Mouse (Mus musculus): Measurements from ENCODE around the gene Tmprss4.
A peak's percentile ranks its signal among the peaks of the same experiment; 100 is the strongest.

Tmprss4 gene

DNA sequence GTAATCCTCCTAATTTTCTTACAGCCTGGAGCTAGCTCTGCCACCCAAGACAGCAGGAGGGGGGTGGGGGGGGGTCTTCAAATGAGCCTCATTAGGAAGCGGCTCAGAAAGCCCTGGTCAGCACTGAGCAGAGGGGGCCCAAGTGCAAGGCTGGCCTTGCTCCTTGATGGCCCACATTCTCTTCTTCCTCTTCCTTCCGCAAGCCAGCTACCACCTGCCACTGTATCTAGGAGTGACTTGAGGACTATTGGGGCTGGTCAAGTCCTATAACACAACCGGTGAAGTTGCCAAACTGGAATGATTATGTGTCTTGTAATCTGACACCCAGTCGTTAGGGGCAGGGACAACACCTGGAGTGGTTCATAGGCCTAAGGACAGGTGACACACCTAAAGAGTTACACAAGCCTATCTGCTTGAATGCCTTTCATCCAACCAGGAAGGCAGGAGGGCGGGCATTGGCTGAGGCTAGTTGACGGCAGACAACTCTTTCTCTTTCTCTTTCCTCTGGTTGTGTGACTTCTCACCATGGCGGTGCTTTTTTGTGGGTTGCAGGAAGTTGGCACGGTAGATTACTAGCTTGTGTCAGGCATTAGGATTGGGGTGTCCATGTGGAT is at the start of gene Tmprss4:
Gene Tmprss4, minus strand, starts transcription at position 296 of the 614 bp plus-strand sequence.
- no peak for DNase-seq

DNA sequence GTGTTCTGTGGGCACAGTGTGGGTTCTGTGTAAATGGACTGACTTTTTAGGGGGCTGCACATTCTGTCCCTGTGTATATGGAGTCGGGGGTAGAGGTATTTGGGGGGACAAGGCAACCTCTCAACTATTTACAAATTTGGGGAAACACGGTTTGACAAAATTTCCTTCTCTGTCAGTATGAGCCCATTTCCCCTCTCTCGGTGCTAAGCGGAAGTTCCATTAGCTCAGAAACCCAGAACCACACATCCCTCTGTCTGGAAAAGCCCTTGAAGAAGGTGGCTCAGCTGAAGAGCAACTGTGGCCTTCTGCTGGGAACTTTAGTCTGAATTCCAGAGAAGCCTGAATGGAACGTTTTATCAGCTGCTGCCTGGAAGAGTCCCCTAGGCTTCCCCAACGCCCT is 48.5 kb upstream of the Tmprss4 start:
- DNase-seq, result no peak

DNA sequence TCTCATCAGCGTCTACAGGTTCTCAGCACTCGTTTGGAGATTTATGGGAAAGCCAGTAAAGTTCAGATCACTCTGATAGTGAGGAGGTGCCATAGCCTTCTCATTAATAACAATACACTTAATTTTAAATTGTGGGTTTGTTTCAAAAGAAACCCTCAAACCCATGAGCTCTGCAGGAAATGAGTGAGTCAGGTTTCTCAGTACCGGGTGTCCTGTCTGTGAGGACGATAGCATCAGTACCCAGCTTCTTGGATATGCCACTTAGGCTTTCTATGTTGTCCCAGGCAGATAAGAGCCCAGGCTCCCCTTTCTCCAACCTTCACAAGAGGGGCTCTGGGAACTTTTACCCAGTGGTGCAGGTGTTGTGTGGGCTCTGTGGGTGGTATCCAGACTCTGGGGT is 48.1 kb upstream of the Tmprss4 start:
- DNase-seq, result no peak

DNA sequence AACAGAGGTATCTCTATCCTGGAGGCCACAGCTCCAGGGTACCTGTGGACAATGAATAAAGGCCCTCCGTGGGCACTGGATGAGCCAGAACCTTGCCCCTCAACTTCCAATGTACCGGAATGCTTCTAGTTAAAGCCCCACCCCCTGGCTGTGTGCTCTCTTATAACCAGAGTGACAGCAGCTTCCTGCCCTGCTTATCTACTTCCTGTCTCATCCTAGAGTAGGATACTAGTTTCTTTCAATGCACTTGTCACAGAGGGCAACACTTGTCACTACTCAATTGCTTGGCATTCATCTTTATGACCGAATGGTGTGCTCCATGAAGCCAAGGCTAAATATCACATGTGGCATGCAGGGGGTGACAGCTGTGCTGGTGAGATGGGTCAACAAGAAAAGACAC is 47.4 kb upstream of the Tmprss4 start:
- no peak for DNase-seq

DNA sequence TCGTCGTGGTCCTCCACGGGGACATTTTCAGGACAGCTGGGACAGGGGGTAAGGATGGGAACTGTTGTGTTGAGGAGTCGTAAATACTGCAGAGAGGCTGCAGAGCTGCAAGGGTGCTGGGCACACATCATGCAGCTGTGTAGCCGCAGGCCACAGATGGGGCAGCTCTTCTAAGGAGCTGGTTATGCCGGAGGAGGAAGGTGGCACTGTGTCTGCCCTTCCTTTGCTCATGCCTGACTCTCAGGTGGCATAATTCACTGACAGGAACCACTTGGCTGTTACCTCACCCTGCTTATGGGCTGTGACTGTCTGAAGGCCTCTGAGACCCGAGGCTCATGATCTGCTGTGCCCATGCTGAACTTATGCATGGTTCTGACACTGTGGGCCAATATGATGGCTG is 46.4 kb upstream of the Tmprss4 start:
- DNase-seq, result no peak

DNA sequence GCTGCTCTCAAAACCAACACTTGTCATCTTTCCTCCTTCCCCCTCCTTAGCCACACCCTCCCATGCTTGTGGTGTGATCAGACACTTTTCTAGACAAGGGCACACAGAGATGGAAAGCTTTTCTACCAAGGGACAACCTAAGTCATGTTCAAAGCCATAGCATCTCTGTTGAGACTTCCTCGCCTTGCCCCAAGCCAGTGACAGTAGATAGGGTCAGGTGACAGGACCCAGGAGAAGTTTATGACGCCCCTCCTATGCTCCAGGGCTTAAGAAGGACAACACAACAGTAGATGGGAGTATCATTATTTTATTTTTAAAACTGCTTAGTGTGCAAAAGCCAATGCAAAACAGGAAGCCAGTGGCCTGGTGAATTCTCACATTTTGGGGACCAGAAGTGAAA is 43.6 kb upstream of the Tmprss4 start:
- DNase-seq, result peak; percentile 45

DNA sequence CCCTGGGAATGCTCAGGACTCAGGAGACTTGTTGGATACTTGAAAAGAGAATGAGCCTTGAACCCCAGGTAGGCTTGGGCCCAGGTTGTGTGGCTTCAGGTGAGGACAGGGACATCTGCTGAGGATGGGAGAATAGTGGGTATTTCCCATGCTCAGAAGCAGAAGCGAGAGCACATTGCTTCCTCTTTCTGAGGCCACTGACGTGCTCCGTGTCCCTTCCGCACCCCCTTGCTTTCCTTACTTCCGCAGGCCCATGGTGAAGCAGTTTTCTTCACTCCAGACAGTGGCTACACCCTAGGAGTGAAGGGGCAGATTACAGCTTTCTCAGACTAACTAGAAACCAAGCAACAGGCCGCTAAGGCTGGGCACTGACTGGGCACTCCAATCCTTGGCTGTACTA is 42.2 kb upstream of the Tmprss4 start:
- DNase-seq, result peak; percentile 75

DNA sequence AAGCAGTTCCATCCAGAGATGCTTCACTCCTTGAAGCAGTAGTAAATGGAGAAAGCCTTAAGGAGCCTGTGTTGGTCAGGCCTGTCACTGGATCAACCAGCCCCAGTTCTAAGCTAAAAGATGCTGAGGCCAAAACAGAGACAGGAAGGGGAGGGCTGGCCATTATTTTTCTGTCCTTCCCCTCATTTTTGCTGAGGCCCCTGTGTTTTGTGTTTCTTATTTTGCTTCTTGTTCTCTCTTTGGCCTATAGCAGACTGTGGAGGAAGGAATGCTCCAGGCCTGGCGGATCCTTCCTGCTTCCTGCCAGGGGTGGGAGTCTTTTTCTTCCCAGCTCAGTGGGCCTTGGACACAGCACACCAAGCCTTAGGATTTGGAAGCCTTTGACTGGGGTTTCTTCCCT is 41.5 kb upstream of the Tmprss4 start:
- no peak for DNase-seq

DNA sequence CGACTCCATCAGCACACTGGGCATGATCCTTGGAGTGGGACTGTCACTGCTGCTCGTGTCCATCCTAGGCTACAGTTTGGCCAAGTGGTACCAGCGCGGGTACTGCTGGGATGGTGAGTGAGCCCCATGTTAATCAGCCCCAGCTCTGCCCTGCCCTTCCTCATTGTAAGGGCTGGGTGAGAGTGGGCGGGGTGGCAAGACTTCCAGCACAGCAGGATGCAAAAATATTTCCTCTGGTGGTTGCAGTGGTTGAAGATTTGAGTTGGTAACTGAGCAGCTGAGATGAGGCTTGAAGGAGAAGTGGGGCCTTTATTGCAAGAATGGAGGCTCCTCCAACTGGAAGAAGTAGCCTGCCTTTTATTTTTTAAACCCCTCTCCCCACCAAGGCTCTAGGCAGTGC is 37.5 kb upstream of the Tmprss4 start:
- DNase-seq, result no peak

DNA sequence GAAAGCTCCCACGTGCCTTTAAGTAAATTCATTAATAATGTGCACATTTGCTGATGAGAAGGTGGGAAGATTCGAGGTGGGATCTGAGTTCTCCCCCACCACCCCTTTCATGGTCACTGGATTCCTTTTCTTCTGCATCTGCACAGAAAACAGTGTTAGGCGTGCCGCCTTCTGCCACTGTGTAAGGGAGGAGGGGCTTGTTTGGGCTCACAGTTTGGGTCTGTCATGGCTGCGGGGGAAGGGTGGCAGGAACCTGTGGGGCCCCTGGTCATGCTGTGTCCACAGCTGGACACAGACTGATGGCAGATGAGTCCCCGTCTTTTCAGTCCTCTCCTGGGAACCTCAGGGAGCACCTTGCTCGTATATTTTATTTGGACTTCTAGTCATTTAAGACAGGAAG is 32.9 kb upstream of the Tmprss4 start:
- no peak for DNase-seq

DNA sequence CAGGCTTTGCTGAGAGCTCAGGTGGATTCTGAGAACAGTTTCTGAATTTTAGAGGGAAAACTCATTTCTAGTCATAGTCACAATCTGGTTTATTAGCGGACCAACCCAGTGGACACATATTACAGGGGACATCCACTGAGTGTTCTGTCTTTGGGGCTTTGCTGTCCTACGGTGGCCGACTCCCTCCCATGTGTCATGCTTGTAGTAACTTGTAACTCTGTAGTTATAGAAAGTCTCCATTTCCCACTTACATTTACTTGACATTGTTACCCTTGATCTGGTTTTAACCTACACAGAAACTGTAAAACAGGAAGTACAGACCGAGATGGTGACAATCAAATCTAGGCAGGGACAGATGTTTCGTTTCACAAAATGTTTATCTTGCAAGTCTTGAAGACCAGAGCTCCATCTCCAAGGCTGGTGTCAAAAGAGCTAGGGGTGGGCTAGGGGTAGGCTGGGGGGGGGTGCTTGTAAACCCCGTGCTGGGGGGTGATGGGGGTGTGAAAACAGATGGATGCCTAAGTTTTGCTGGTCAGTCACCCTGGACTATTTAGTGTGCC is 31.9 kb upstream of the Tmprss4 start:
- no peak for DNase-seq

DNA sequence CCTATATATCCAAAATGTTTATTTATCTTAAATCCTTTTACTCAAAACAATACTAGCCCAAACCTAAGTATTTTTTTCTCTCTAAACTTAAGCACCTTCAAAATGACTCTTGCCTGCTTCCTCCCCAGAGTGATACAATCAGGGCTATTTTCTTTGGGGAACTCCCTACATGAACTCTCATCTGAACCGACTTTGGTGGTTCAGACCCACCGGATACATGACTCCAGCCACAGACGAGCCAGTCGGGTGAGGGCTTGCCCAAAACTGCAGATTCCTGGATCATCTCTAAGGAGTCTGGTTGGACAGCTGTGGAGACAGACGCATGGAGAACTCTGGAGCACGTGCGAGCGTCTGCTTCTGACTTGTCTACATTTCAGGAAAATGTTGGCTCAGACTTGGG is 25.5 kb upstream of the Tmprss4 start:
- no peak for DNase-seq

DNA sequence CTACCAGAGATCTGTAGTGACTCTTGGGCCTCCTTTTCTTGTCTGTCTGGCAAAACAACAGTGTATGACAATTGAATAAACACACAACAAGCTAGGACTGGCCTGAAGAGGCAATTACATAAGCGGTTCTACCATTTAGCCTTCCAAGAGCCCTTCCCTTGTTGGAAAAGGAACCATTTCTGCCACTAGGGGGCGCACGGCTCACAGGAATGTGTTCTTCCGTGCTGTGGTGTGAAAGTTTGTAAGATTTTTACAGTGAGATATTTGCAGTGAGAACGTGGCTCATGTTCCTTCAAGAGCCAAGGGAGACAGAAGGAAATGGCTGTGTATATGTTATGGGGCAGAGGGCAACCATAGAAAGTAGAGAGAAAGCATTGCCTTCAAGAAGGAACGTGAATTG is 17.7 kb upstream of the Tmprss4 start:
- DNase-seq, result peak; percentile 80

DNA sequence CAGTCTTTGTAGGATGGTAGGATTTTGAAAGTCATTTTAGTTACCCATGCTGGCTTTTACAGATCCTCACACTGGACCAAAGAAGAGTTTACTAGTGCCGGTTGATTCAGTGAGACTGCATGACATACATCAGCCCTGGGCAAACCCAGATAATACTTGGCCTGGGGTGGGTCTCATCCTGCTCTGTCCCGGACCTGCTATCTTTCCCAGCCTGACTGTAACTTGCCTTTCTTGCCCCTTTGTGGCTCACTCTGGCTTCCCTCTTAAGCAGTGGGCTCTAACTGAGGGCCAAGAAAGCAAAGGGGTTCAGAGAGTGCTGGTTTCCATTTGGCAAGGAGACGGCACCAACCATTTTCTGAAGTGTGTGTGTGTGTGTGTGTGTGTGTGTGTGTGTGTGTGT is 15.8 kb upstream of the Tmprss4 start:
- no peak for DNase-seq

DNA sequence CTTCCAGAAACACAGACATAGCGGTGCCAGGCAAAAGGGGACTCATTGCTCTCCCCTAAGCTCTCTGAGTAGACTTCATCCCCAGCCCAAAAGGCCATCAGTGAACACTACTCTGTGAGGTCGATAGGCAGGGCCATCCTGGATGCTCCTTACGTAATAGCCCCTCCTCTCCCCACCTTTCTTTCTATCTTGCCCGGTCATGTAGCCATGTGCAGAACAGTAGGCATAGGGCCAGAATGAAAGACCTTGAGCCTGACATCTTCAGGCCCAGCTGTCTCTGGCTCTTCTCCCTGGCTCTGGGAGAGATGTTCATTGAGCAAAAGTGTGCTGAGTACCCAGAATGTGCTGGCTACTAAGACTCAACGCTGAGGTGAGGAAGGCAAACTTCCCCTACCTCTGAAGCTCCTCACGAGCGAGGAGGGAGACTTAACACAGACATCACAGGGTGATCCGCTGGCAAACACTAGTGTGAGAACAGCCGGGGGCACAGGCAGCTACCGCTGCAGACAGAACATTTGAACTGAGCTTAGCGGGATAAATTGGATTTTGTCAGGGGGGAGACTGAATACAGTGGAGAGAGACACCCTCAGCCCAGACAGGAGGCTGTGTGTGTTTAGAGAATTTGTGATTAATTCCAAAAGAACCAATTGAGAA is 11.8 kb upstream of the Tmprss4 start:
- no peak for DNase-seq

DNA sequence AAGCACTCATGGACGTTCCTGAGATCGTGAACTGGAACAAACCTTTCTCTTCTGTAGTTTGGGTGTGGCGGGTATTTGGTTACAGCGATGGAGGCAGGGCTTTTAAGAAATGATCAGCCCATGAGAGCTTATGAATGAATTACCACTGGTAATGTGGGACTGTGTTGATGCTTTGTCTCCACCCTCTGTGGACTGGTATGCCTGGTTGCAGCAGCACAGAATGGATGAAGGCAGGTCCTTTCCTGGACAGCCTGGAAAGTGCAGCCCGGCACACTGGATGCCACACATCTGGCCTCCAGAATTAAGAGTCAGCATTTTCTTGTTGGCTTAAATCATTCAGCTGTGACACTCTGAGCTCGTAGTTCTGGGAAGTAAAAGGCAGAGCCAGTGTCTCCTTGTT is 8.1 kb upstream of the Tmprss4 start:
- DNase-seq, result no peak

DNA sequence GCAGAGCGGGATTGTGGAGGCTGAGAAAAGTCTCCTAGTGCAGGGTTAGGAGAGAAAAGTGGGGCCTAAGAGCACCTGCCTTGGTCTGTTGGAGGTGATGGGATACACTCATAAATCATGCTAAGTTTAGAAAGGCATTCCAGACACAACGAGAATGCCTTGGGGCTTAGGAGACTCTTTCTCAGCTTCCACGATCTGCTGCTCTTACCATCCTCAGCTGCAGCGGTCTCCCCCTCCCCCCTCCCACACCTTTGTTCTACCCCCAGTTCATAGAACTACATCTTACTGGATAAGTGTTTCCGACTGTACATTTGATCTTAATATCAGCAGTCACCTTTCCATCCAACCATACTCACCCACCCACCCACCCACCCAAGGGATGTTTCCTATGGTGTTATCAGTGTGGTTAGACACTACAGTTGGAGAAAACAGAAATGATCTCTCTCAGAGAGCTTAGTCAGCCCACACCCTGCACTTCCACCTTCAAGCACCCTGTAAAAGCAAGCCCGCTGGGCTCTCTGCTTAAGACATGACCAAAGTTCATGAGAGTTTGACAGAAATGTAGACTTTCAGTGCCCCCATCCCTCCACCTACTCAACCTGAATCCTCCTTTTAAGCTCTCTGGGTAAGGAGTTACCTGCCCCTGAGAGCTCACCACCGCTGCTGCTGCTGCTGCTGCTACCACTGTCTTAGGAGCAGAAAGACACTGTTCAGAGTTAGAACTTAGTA is 3.3 kb upstream of the Tmprss4 start:
- DNase-seq, result no peak

DNA sequence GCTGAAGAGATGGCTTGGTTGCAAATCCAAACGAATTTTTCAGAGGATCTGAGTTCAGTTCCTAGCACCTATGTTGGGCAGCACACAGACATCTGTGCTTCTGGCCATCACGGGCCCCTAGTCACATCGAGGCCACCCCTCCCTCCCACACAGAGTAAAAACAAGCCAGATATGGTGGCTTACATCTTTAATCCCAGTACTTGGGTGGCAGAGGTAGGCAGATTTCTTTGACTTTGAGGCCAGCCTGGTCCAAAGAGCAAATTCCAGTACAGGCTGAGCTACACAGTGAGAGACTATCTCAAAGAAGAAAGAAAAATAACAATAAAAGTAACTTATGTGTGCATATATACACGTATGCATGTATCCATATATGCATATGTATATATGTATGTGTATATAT is 2.2 kb upstream of the Tmprss4 start:
- no peak for DNase-seq

DNA sequence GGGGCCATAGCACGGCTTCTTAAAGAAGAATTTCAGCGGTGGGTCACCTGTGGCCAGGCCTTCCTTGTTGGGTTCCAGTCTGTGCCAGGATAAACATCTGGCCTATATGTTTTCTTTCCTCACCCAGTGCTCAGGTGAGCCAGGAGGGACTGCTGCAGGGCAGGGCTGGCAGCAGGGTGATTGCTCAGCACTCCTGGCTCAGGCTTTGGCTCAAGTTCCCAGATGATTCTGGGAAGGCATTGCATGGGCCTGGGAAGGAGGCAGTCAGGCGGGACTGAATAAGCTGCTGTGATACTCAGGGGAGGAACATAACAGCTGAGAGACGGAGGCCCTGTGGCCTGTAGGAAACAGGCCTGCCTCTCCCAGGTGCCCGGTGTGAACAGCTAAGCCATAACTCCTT is 1.3 kb upstream of the Tmprss4 start:
- DNase-seq, result no peak

DNA sequence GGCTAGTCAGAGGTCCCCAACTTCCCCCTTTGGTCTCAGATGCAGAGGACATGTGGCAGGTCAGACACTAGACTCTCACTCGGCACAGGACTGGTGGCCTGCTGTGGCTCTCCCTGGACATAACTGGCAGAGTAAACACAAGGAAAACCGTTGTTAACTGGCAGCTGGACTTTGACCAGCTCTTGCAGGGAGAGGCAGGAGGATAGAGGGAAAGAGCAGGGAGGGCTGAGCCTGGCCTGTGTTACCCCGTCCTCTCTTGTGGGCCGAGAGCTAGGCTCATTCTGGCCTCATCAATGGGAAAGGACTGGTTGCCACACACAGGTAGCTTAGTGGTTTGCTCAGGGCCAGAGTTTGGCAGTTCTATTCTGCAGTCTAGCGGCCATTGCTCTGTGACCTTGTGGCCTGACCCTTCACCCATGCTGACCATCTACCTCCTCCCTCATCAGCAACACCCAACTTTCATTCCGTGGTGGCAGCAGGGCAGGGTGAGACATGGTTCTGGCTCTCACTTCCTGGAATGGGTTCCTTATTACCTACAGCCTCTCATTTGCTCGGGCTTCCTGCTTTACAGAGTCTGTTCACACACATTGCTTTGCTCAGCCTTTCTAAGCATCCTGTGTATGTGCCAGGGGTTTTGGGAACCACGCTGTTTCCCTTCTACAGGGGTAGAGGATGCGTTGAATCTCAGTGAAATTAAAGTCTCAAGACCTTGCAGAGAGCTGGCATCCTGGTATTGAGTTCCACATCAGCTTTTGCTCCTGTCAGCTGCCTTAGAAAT is 1.7 kb downstream of the Tmprss4 start:
- no peak for DNase-seq

DNA sequence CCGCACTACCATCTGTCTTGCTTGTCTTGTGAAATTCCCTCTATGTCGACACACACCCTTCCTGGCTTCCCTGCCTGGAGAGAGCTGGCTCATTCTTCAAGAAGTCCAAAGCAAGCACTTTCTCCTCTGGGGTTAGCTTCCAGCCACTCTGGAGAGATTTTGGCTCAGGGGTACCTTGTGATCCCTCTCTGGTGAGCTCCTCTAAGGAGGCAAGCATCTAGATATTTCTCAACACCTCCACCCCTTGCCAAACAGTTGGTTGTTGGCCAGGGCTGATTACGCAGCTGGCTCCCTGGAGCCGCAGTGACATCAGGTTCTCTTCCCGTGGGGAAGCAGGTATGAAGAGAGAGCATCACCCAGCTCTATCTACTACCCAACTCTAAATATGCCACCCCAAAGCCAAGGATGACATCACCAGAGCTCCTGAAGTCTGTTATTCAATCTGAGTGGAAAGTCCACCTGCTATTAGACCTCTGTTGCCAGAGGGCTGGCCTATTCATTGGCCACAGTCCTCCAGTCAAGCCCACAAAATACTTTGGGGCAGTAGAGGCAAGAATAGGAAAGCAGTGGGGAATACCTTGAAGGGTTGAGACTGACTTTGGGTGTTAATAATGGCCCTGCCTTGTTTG is 2.5 kb downstream of the Tmprss4 start:
- no peak for DNase-seq

DNA sequence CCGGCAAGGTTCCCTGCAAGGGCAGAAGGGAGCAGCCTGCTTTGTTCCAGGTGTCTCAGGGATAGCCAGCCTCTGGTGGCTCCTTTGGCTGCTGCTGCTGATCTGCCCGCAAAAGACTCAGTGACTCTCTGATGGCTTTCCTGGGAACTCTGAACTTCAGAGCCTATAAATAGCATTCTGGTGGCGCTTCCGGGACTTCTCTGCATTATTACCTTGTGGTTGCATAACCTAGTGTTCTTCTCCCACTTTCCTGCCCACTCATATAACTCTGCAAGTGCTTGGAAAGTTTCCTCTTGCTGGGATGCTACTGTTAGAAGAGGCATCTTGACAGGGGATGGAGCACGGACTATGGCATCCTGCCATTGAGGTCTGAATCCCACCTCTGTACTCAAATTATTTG is 6.3 kb downstream of the Tmprss4 start:
- DNase-seq, result no peak
